Mouse (Mus musculus) neutrophil, adult 83 days (primary cell): Measurements from ENCODE around the gene Ankrd45. TPM values are rescaled to one million over a fixed set of nuclear protein-coding genes. Genes with fewer than 3 reads are reported as not detected.

ENCODE experiments used
- total RNA-seq, 2 experiments: library from RNA; stranded (reverse); gene quantifications; one replicate each; pipeline ENCODE4 v1.2.4; 2023

Gene Ankrd45
- not detected for total RNA-seq

GRCm38 (mm10) chr1:161142531-161143159 is at the start of gene Ankrd45:
Ankrd45 (plus strand) TSS chr1:161142691.

GRCm38 (mm10) chr1:161130726-161131664 is 11.5 kb upstream of the Ankrd45 start, which contains the start of gene Klhl20:
Klhl20 (minus strand) TSS chr1:161131511.

GRCm38 (mm10) chr1:161159214-161159613 is 16.7 kb downstream of the Ankrd45 start, which contains the start of gene Tex50:
Tex50 (minus strand) TSS chr1:161159314.

Other genes with a start within 250 kb of the Ankrd45 start
- 10 to 100 TPM; 36.2 to 41.9 TPM for gene Rc3h1, start 236.3 kb upstream of the Ankrd45 start, total RNA-seq
- 1 to 10 TPM in 1 of 2 experiments, under 1 TPM in 1; 0.70 to 1.8 TPM for gene Serpinc1, start 164.1 kb upstream of the Ankrd45 start, total RNA-seq
- gene Zbtb37, start 107.8 kb upstream of the Ankrd45 start, total RNA-seq = 10 to 100 TPM; 11.5 to 16.6 TPM
- 10 to 100 TPM; 14.8 to 17.8 TPM for gene Dars2, start 72.0 kb upstream of the Ankrd45 start, total RNA-seq
- gene Cenpl, start 72.0 kb upstream of the Ankrd45 start, total RNA-seq = 10 to 100 TPM; 25.3 to 27.6 TPM
- gene Klhl20, start 11.2 kb upstream of the Ankrd45 start, total RNA-seq = 10 to 100 TPM; 13.5 to 16.0 TPM
- not detected for gene Tex50, start 16.6 kb downstream of the Ankrd45 start, total RNA-seq
- gene Prdx6, start 108.5 kb downstream of the Ankrd45 start, total RNA-seq = 100 to 1,000 TPM; 273 to 296 TPM